In genomic region chr10:41060250-41060831, GRCm38 (mm10) we compare ENCODE assay signal across 31 mouse cellular contexts. TPM values are rescaled to one million over a fixed set of nuclear protein-coding genes. Genes with fewer than 3 reads are reported as not detected.
DNase-seq lines count a peak whose midpoint lies in the region; ATAC-seq and TF ChIP-seq lines count a peak whose summit lies in the region.
"Had no signal": no experiment of that assay in that cellular context is flagged by ENCODE, and none has a peak within 500 bp of the region (broad histone marks: within the 10 kb centered on the region; RNA-seq: fewer than 3 reads in every experiment).

No protein-coding gene starts in this region.

- no peak overlapping the region for H3K4me2 ChIP-seq in hindbrain, embryonic 13.5 days
- no peak overlapping the region for H3K4me2 ChIP-seq in hindbrain, embryonic 12.5 days (replicated peaks)
- no peak overlapping the region for H3K4me2 ChIP-seq in midbrain, postnatal 0 days (ENCODE audit: low read depth, low read length, poor library complexity, severe bottlenecking)
- H3K4me2 ChIP-seq in midbrain, embryonic 14.5 days (ENCODE audit: low read length): no peak overlapping the region
- no peak overlapping the region for H3K4me2 ChIP-seq in hindbrain, postnatal 0 days (ENCODE audit: low read depth, low read length)
- H3K4me2 ChIP-seq: embryonic facial prominence, embryonic 12.5 days; embryonic facial prominence, embryonic 15.5 days; heart, embryonic 11.5 days had no signal

- WGBS in hindbrain, embryonic 13.5 days: 67% methylated on average over 4 of the region's 4 CpGs
- WGBS in hindbrain, embryonic 12.5 days: 80% methylated on average over 4 of the region's 4 CpGs
- WGBS in midbrain, postnatal 0 days: 53% methylated on average over 4 of the region's 4 CpGs
- WGBS in midbrain, embryonic 14.5 days: 64% methylated on average over 4 of the region's 4 CpGs
- WGBS in hindbrain, postnatal 0 days: 55% methylated on average over 4 of the region's 4 CpGs

- no peak overlapping the region for H3K9ac ChIP-seq in hindbrain, embryonic 13.5 days
- no peak overlapping the region for H3K9ac ChIP-seq in hindbrain, embryonic 12.5 days
- H3K9ac ChIP-seq in midbrain, postnatal 0 days (replicated peaks; ENCODE audit: low read length, poor library complexity, severe bottlenecking): no peak overlapping the region
- no peak overlapping the region for H3K9ac ChIP-seq in midbrain, embryonic 14.5 days (replicated peaks; ENCODE audit: low read length)
- H3K9ac ChIP-seq in hindbrain, postnatal 0 days (replicated peaks; ENCODE audit: low read length): no peak overlapping the region
- H3K9ac ChIP-seq: embryonic facial prominence, embryonic 12.5 days; embryonic facial prominence, embryonic 15.5 days; forebrain, postnatal 0 days had no signal

- no peaks in the 10 kb centered on the region for H3K36me3 ChIP-seq in hindbrain, embryonic 13.5 days
- H3K36me3 ChIP-seq in hindbrain, embryonic 12.5 days: no peaks in the 10 kb centered on the region
- H3K36me3 ChIP-seq in midbrain, postnatal 0 days (ENCODE audit: insufficient read depth, low read length): no peaks in the 10 kb centered on the region
- H3K36me3 ChIP-seq in midbrain, embryonic 14.5 days (ENCODE audit: control insufficient read depth, insufficient read depth, low read length): no peaks in the 10 kb centered on the region
- H3K36me3 ChIP-seq in hindbrain, postnatal 0 days (ENCODE audit: insufficient read depth, low read length): no peaks in the 10 kb centered on the region
- H3K36me3 ChIP-seq: embryonic facial prominence, embryonic 12.5 days; embryonic facial prominence, embryonic 15.5 days had no signal

- no peaks in the 10 kb centered on the region for H3K27me3 ChIP-seq in hindbrain, embryonic 13.5 days
- no peaks in the 10 kb centered on the region for H3K27me3 ChIP-seq in hindbrain, embryonic 12.5 days
- H3K27me3 ChIP-seq in midbrain, postnatal 0 days (ENCODE audit: insufficient read depth, low read length): no peaks in the 10 kb centered on the region
- H3K27me3 ChIP-seq in midbrain, embryonic 14.5 days (ENCODE audit: control insufficient read depth, insufficient read depth, low read length): no peaks in the 10 kb centered on the region
- no peaks in the 10 kb centered on the region for H3K27me3 ChIP-seq in hindbrain, postnatal 0 days (ENCODE audit: insufficient read depth, low read length)
- H3K27me3 ChIP-seq: embryonic facial prominence, embryonic 12.5 days; embryonic facial prominence, embryonic 15.5 days had no signal

- H3K9me3 ChIP-seq in hindbrain, embryonic 13.5 days: no peaks in the 10 kb centered on the region
- H3K9me3 ChIP-seq in hindbrain, embryonic 12.5 days (replicated peaks): no peaks in the 10 kb centered on the region
- no peaks in the 10 kb centered on the region for H3K9me3 ChIP-seq in midbrain, postnatal 0 days (ENCODE audit: low read length)
- no peaks in the 10 kb centered on the region for H3K9me3 ChIP-seq in midbrain, embryonic 14.5 days (ENCODE audit: control insufficient read depth, low read length)
- H3K9me3 ChIP-seq in hindbrain, postnatal 0 days (ENCODE audit: low read length): no peaks in the 10 kb centered on the region
- H3K9me3 ChIP-seq: embryonic facial prominence, embryonic 12.5 days; embryonic facial prominence, embryonic 15.5 days had no signal

- ATAC-seq in hindbrain, embryonic 13.5 days (ENCODE audit: low FRiP score): 0 out of 2 replicates have a peak, but pooled peaks have one; percentile 39
- no peak for ATAC-seq in hindbrain, embryonic 12.5 days (ENCODE audit: low FRiP score)
- ATAC-seq in midbrain, postnatal 0 days (ENCODE audit: low FRiP score): no peak
- ATAC-seq in midbrain, embryonic 14.5 days (ENCODE audit: low FRiP score, low TSS enrichment): no peak
- ATAC-seq in hindbrain, postnatal 0 days: 0 out of 2 replicates have a peak, but pooled peaks have one; percentile 29
- ATAC-seq: activated CD4-positive, CD25-positive, alpha-beta regulatory T cell, adult 4 months; forebrain, embryonic 14.5 days; forebrain, postnatal 0 days; inflammation-experienced regulatory T-cells, adult 6 months had no signal

- TF ChIP-seq CTCF in midbrain, postnatal 0 days (IDR thresholded peaks at IDR 0.05): no peak
- no peak for TF ChIP-seq CTCF in hindbrain, postnatal 0 days (IDR thresholded peaks at IDR 0.05; ENCODE audit: low read depth)

- DNase-seq in midbrain, postnatal 0 days (ENCODE audit: low spot score): peak; percentile 5
- DNase-seq in midbrain, embryonic 14.5 days: no peak
- DNase-seq in hindbrain, postnatal 0 days (ENCODE audit: low spot score): peak; percentile 4
- no peak for DNase-seq in ovary, postnatal 10 days (ENCODE audit: low spot score)
- DNase-seq in testis, postnatal 10 days (ENCODE audit: low spot score): no peak
- DNase-seq: adrenal gland, adult 8-10 months; adrenal gland, postnatal 25 days; cerebellum, adult 18-20 months; cerebellum, adult 9-10 months; cerebellum, postnatal 14 days; forebrain, postnatal 0 days; gastrocnemius, adult 2 months; gastrocnemius, postnatal 14 days; heart, adult 11 months had no signal

- no peak overlapping the region for H3K4me3 ChIP-seq in hindbrain, embryonic 13.5 days
- H3K4me3 ChIP-seq in hindbrain, embryonic 12.5 days: no peak overlapping the region
- H3K4me3 ChIP-seq in midbrain, postnatal 0 days (ENCODE audit: low read depth, low read length): no peak overlapping the region
- H3K4me3 ChIP-seq in midbrain, embryonic 14.5 days (replicated peaks; ENCODE audit: low read depth, low read length): no peak overlapping the region
- no peak overlapping the region for H3K4me3 ChIP-seq in hindbrain, postnatal 0 days (ENCODE audit: low read length)
- H3K4me3 ChIP-seq: embryonic facial prominence, embryonic 12.5 days; embryonic facial prominence, embryonic 15.5 days; gastrocnemius, adult 2 months had no signal

- peaks cover 5% of the 10 kb centered on the region; the same call in 1 of the 2 replicates for H3K4me1 ChIP-seq in hindbrain, embryonic 13.5 days (replicated peaks)
- H3K4me1 ChIP-seq in hindbrain, embryonic 12.5 days: no peaks in the 10 kb centered on the region
- H3K4me1 ChIP-seq in midbrain, postnatal 0 days (ENCODE audit: insufficient read depth, low read length): no peaks in the 10 kb centered on the region
- H3K4me1 ChIP-seq in midbrain, embryonic 14.5 days (ENCODE audit: control insufficient read depth, insufficient read depth, low read length): no peaks in the 10 kb centered on the region
- no peaks in the 10 kb centered on the region for H3K4me1 ChIP-seq in hindbrain, postnatal 0 days (ENCODE audit: insufficient read depth, low read length)
- H3K4me1 ChIP-seq: embryonic facial prominence, embryonic 12.5 days; embryonic facial prominence, embryonic 15.5 days had no signal

- no peak overlapping the region for H3K27ac ChIP-seq in hindbrain, embryonic 13.5 days
- H3K27ac ChIP-seq in hindbrain, embryonic 12.5 days: no peak overlapping the region
- H3K27ac ChIP-seq in midbrain, postnatal 0 days (ENCODE audit: low read depth, low read length): no peak overlapping the region
- no peak overlapping the region; the same call in 1 of the 2 replicates for H3K27ac ChIP-seq in midbrain, embryonic 14.5 days (replicated peaks; ENCODE audit: low read depth, low read length)
- H3K27ac ChIP-seq in hindbrain, postnatal 0 days: no peak overlapping the region
- H3K27ac ChIP-seq: embryonic facial prominence, embryonic 12.5 days; embryonic facial prominence, embryonic 15.5 days; gastrocnemius, adult 2 months had no signal

RNA-seq across cellular contexts. Expression of gene Gpr6, which starts 11.7 kb away (rescaled TPM):
- 0.36 and 0.39 TPM in 2 replicates for polyA plus RNA-seq in hindbrain, embryonic 13.5 days (2015; fragmentation: Nextera tagmentation; extraction: Ambion mirVana)
- 0.13 and 0.23 TPM in 2 replicates for polyA plus RNA-seq in hindbrain, embryonic 12.5 days (2016; fragmentation: Nextera tagmentation; extraction: Ambion mirVana)
- 6.5 and 7.1 TPM in 2 replicates for total RNA-seq in midbrain, postnatal 0 days (2014; rRNA removed)
- polyA plus RNA-seq in midbrain, postnatal 0 days (2015; fragmentation: Nextera tagmentation; extraction: Ambion mirVana): 1.6 and 2.4 TPM in 2 replicates
- polyA plus RNA-seq in midbrain, embryonic 14.5 days (2014; fragmentation: Nextera tagmentation; extraction: Ambion mirVana): 3.5 and 4.3 TPM in 2 replicates
- 2.1 and 2.4 TPM in 2 replicates for total RNA-seq in hindbrain, postnatal 0 days (2014; rRNA removed)
- polyA plus RNA-seq in hindbrain, postnatal 0 days (2015; fragmentation: Nextera tagmentation; extraction: Ambion mirVana): 0.64 and 0.90 TPM in 2 replicates
- total RNA-seq: adrenal gland, adult 8-10 months; adrenal gland, postnatal 25 days; common myeloid progenitor, adult 5-6 weeks; ES-E14; gastrocnemius, adult 2 months; gastrocnemius, postnatal 14 days; gastrocnemius, postnatal 4 days; heart, adult 8-10 months; heart, postnatal 25 days; hematopoietic stem cell, adult 5-6 weeks had no signal
- polyA plus RNA-seq: activated CD4-positive, CD25-positive, alpha-beta regulatory T cell, adult 4 months; embryonic facial prominence, embryonic 12.5 days; embryonic facial prominence, embryonic 15.5 days; forebrain, embryonic 11.5 days; heart, embryonic 11.5 days; heart, embryonic 14.5 days; heart, postnatal 0 days; inflammation-experienced regulatory T-cells, adult 6 months had no signal

Comparison
In these comparisons a context has a peak if more than half of its experiments do, and no peak if none do; other contexts are left out.
1. ATAC-seq: peak in hindbrain, embryonic 13.5 days (single experiment) and hindbrain, postnatal 0 days (single experiment); none in hindbrain, embryonic 12.5 days (single experiment), midbrain, postnatal 0 days (single experiment) and midbrain, embryonic 14.5 days (single experiment).
2. DNase-seq: peak in midbrain, postnatal 0 days (single experiment) and hindbrain, postnatal 0 days (single experiment); none in midbrain, embryonic 14.5 days (single experiment), ovary, postnatal 10 days (single experiment) and testis, postnatal 10 days (single experiment).